Mouse (Mus musculus) heart, adult 11 months (tissue): ENCODE data around the gene Krt83.
A peak's percentile ranks its signal among the peaks of the same experiment; 100 is the strongest.

Experiments
- DNase-seq: peaks from one replicate; pipeline ENCODE4 v3.0.0; 2022

Gene Krt83

DNA sequence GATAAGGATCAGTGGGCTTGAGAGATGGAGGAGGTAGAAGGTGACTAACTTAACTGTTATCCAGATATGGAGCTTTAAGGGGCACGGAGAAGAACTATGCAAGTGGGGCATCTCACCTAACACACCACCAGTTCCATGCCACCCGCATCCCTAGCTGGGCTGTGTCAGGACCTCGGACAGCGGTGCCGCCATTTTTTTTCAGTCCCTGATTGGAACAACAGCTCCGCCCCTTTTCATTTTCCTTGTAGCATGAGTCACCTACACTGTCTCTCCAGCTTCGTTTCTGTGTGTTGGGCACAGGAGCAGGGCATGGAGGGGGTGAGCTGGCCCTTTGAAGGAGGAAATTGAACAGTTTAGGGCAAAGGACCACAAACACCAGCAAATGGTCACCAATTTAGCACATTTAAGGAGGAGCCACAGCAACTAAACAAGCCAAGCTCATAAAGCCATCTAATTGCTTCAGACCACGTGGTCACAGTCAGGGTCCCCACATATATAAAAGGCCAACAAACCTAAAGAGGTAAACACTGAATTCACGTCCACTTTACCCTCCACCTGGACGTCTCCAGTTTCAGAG, 18.3 kb downstream of the Krt83 start, which contains the start of gene Krt86:
TSS of gene Krt86 (plus strand) at position 527 of the 577 bp plus-strand sequence.
- no peak for DNase-seq

- DNase-seq, result no peak
Measured at GRCm38 (mm10) chr15:101469093-101469492, 22.2 kb downstream of the Krt83 start.

- no peak for DNase-seq
Measured at GRCm38 (mm10) chr15:101463651-101464050, 27.7 kb downstream of the Krt83 start, which contains the start of gene Krt81. TSS of gene Krt81 (minus strand) at chr15:101463751.

GRCm38 (mm10) chr15:101459283-101459682, 32.0 kb downstream of the Krt83 start:
- DNase-seq, result no peak

DNA sequence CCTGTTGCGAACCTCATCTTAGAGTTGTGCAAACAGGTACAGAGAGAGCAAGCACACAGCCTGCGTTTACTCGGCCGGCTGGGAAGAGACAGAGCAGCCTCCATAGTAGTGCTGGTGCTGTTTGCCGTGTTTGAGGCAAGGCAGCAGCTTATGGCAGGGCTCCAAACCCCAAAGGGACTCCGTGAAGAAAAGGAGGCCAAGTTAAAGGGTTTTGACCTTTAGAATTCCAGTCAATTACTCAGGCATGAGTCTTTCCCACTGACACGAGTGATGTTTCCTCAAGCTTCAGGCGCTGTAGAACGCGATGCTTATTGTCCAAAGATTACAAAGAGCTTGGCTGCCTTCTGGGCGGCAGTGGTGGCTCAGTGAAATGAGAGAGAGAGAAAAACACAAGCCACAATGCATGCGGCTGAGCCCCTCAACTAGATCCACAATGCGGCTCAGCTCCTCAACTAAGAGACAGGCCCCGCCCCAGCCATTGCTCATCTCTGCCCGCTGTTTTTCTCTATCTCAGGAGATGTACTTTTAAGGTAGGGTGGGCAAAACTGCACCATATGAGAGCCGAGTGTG, 32.9 kb downstream of the Krt83 start:
- DNase-seq, result no peak

DNA sequence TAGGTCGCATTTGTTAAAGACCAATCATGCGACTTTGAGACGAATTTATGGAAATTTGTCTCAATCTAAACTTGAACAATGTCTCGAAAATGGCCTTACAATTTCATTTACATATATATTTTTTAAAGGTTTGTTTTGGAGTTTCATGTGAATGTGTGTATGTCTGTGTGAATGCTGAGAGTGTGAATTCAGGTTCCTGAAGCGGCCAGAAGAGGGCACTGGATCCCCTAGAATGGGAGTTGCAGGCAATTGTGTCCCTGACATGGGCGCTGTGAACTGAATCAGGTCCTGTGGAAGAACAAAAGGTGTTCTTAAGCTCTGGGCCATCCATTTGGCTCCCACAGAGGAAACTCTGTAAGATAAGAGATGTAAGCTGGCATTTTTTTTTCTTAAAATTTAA, 35.4 kb downstream of the Krt83 start:
- DNase-seq, result no peak

- no peak for DNase-seq
Measured at GRCm38 (mm10) chr15:101455292-101455691, 36.0 kb downstream of the Krt83 start.

DNA sequence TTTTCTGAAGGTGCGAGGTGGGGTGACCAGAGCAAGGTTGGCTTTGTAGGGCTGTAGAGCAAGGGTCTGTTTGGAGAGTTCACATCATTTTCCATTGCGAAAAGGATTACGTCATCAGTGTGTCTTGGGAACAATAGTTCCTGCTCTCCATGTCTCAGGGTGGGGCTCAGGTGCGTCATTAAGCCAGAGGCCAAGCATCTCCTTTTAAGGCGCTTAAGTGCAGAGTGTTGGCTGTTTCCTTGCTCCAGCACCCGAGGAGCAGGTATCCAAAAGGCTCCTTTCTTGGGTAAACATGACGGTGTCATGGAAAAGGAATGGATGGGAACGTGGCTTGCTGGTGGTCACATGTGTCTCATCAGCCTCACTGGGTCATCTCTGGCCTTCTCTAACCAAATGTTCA, 36.5 kb downstream of the Krt83 start:
- DNase-seq, result no peak

GRCm38 (mm10) chr15:101453093-101453736, 38.1 kb downstream of the Krt83 start:
- peak; percentile 97 for DNase-seq

DNA sequence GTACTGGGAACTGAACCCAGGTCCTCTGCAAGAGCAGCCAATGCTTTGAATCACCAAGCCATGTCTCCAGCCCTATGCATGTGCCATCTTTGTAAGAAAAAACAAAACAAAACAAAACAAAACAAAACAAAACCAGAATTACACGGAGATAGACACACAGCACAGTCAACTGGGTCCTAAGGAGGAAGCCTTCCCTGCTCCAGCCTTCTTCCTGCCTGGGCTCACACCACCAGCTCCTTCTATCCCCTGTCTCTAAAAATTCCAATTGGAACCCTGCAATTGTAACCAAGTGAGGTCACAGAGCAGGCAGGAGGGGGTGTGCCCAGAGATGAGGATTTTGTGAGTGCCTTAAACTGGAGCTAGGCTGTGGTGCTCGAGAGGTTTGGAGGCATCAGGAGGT, 43.9 kb downstream of the Krt83 start, which contains the start of gene Krt88:
TSS of gene Krt88 (plus strand) at position 301 of the 400 bp plus-strand sequence.
- no peak for DNase-seq

- DNase-seq, result no peak
Measured at GRCm38 (mm10) chr15:101446572-101446971, 44.7 kb downstream of the Krt83 start.

DNA sequence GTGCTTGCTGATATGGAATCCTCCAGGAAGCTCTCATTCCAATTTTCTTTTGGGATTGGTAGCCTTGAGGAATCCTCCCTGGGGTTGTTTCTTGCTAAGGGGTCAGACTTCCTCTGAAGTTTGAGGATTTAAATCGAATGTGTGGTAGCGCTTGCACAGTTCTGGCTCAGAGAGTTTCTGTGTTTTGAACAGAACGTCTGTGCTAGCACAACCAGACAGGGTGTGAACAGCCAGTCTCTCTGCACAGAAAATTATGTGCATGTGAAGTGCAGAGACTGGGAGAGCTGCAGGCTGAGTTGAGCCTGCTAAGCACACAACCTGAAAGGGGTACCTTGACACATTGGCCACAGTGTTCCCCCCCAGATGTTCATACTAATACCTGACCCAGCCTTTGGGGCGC, 50.5 kb downstream of the Krt83 start:
- no peak for DNase-seq

- no peak for DNase-seq
Measured at GRCm38 (mm10) chr15:101438555-101438954, 52.8 kb downstream of the Krt83 start, which contains the start of gene Krt87. TSS of gene Krt87 (minus strand) at chr15:101438804.

- DNase-seq, result no peak
Measured at GRCm38 (mm10) chr15:101436611-101437010, 54.7 kb downstream of the Krt83 start.
